Mouse (Mus musculus) left cerebral cortex, postnatal 4 days (tissue): Measurements from ENCODE around the gene N4bp2l1. TPM values are rescaled to one million over a fixed set of nuclear protein-coding genes. Genes with fewer than 3 reads are reported as not detected.
A peak's percentile ranks its signal among the peaks of the same experiment; 100 is the strongest.

Experiments used
- DNase-seq: peaks from one replicate; pipeline ENCODE4 v3.0.0-alpha.2; 2022
- intact Hi-C: fragments of 180-260 bp; cut with DNase I; formaldehyde crosslinking; loops from one replicate; pipeline ENCODE4 v1.15.1; 2025
- total RNA-seq, 2 experiments: library from RNA; stranded (reverse); gene quantifications; 2 replicates each; pipeline ENCODE4 v1.2.3; 2021

N4bp2l1 gene
- total RNA-seq, 2 experiments from 2014 or later = 18.9 to 20.8 TPM

DNA sequence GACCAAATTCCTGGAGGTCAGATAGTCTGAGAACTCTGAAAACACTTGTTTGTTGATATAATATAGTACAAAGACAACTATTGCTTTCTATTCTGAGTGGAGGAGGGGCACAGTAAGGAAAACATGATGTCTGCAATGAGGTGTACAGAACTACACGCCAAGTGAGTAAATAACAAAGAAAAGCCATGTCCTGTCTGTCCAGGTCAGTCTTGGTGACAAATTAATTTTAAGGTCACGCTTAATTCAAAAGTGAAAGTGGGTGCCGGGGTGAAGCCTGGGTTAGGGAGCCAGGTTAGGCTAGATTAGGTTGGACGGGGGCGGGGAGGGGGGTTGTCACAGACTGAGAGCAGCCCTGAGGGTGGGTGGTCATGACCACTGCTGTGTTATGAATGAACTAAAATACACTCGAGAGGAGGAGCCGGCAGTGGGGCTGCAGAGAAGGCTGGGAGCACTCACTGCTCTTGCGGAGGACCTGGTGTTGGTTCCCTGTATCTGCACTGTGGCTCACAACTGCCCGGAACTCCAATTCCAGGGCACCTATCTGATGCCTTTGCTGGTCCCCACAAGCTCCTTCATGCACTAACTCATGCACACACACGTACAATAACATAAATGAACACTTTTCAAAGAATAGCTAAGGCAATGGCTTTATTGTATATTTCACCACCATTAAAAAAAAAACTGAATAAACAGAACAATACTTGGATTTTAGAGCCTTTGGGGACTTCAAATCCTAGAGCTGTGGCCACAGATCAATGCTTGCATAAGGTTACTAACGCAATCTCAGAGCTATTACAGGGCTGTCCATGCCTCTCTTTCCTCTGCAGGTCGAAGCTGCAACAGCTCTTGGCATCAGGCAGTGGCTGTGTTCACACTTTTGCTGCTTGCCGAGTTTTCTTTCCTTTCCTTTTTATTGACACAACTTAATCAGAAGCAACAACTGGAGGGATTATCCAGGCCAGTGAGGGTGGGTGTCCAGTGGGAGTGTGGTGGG lies 2.6 kb upstream of the N4bp2l1 start:
- DNase-seq = no peak
- intact Hi-C loops = no loop called here

DNA sequence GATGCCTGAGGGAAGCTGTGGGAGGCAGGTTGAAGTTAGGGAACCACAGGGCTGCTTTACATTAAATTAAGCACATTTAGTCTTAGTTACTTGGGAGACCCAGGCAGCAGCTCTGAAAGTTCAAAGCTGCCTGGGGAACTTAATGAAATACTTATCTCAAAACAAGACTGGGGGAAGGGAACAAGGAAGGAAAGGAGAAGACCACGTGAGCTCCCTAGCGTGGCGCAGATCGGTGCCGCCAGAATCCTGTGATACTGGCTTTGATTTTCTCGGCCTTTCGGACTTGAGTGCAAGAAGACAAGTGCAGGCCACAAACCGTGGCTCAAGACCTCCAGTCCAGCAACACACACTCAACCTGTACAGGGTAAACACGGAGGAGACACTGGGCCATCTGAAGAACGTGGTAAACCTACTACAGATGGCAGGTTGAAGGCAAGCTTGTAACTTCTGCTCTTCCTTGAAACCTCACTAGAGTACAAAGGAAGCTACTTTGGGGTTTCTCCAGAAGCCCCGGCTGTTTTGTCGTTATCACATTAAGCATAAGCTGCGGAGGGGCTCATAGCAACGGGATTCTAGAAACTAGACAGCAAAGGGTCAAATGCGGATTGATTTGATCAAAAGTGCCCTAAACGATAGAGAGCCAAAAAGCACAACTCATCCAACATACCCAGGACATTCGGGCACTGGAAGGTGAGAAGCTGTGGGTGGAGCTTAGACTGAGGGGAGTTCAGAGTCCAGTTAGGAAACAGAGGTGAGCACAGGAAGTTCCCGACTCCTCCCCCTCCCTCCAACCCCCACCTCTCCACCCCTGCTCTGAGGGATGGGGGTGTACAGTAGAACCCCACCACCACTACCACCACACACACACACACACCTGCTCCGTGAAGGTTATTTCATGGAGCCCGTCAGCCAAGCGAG lies 1.5 kb upstream of the N4bp2l1 start:
- no peak for DNase-seq
- intact Hi-C loops = no loop called here

DNA sequence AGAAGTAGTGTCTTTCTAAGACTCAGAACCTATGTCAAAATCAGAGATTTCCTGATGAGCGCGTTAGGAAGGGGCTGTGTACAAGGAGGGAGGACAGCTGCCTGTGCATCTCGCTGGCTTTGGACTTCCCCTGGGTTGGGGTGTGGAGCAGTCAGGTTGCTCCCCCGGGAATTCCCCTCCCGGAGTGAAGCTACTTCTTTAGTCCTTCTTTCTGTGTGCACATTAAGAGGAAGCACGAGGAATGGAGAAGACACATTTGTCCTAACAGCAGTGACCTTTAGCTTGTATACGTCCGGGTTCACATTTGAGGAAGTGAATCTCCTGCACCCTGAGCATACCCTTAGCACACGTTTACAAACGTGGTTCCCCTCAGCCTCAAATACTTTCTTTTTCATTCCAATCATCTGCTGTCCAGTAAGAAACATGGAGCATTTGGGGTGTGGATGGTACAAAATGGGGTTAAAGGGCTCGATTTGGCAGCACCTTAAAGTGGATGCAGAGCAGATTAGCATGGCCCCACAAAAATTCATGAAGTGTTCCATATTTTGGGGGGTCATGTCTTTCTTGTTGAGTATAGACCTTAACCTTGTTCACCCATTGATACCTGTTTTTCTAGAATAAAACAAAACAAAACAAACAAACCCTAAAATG lies 1.5 kb downstream of the N4bp2l1 start:
- no peak for DNase-seq
- intact Hi-C loops = no loop called here

DNA sequence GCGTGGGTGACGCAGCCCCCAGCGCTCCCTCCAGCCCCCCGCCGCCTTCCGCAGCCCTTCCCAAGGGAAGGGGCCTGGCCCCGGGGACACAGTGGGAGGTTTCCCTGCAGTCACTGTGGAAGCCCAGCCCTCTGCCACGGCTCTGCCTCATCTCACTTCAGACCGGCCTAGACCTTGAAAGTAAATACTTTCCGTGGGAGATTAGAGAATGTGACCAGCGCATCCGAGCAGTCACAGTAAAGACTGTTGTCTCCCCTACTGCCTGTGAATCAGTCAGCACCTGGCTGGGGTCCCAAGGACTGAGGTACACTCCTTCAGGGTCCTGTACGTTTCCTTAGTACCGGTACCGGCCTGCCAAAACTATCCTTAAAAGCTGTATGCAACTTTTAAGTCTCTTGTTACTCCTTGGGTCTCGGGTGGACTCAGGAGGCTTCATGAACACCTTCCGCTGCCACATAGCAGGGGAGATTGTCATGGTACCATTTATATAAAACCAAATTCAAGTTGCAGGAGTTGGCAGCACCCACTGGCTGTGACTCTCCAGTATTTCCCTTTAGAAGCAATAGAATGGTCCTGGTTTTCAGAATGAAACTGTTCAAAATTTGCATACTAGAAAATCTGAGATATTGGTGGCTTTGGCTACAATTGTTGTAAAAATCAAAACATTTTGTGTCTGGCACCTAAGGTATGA lies 2.2 kb downstream of the N4bp2l1 start:
- intact Hi-C loops = no loop called here
- peak; percentile 27 for DNase-seq

DNA sequence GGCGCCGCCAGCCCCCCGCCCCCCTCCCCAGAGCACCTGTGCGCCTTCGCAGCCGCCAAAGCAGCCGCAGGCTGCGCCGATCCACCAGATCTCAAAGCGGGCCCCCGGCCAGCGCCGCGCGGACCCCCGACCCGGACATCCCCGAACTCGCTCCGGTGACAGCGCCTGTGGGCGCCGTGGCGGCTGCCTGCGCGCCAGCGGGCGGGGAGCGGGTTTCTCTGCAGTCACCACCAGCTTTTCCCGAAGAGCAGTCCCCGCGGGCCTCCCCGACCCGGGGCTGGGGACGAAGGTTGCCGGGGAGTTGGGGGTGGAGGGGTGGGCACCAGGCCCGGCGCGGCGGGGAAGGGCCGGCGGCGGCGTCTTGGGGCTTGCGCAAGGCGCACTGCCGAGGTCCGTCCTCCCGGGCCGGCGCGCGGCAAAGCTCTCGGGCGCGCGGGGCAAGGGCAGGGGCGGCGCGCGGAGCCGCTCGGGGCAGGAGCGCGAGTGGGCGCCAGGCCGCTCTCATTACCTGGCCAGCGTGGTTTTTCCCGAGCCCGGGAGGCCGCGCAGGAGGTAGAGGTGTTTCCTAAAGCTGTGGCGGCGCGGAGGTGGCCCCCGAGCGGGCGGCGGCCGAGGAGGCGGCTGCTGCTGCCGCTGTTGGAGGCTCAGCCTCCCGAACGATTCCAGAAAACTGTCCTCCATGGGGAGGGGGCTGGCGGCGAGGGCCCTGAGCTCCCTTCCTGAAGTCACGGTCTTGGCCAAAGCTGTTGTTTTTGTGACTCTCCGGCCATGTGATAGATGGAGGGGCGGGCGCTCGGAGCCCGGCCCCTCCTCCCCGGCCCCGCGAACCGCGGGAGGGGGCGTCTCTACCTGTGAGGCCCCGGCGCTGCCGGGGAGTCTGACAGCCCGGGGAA lies 3.0 kb downstream of the N4bp2l1 start:
- intact Hi-C loops = no loop called here
- peak; percentile 60 for DNase-seq

DNA sequence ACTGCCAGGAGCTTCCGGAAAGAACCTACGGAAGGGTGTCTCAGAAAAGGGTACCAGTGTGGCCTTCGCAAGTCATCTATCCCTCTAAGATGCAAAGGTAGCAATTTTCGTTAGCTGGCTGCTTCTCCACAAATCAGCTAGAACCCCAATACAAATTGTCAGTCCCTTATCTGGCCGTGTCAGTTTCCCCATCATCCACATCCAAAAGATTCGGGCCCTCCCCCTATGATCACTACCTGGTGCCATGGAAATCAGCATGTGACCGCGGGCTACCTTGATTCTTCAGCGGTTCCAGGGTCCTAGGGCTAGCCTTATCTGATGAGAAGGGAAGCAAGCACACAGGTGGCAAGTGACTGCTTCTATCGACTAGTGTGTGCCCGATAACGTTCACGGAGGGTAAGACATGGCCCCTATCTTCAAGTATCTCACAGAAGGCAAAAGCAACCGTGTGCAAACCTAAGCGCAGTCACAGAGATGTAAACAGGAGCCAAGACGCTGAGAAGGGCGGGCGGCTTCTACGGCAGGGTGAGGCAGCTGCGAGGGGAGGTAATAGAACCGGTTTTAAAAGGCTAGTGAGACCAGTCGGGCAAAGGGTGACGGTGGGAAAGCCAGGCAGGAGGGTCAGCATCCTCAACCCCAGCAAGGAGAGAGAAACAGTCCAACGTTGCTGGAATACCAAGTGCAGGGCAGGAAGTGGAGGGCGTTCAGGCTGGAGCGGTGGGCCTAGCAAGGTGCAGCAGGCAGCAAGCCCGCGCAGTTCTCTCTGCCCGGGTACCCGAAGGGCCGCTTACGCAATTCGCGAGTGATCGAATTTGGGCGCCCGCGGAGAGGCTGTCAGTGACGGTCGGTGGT lies 3.9 kb downstream of the N4bp2l1 start:
- peak; percentile 32 for DNase-seq
- intact Hi-C loops = no loop called here

DNA sequence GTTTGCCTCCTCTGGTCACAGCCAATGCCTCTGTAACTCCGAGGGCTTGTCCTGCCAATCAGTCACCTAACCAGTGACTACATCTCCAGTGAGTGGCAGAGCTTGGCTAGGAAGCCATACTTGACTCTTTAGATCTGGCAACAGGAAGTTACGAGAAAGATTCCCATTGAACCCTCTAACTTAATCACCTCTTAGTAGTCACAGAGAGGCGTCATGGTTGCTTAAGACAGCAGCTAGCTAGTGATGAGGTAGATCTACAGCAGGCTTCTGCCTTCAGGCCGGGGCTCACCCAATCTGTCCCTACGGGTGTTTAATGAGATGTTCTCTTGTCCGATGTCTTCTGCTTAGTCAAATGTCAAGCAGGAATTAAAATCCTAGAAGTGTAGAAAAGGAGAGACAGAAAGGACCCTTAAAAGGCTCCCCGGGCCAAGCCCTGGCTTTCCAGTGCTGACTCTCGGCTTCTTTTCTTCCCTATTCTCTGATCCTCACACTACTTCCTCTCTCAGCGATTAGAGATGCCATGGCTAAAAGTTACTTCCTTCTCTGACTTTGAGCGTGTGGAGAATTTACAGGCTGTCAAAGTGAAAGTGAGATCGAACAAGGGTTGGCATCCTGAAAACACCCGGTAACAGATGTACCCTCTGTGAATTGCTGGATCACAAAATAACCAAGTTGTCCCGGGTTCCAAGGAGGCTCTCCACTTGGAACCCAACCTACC lies 4.6 kb downstream of the N4bp2l1 start:
- intact Hi-C loops = no loop called here
- no peak for DNase-seq

DNA sequence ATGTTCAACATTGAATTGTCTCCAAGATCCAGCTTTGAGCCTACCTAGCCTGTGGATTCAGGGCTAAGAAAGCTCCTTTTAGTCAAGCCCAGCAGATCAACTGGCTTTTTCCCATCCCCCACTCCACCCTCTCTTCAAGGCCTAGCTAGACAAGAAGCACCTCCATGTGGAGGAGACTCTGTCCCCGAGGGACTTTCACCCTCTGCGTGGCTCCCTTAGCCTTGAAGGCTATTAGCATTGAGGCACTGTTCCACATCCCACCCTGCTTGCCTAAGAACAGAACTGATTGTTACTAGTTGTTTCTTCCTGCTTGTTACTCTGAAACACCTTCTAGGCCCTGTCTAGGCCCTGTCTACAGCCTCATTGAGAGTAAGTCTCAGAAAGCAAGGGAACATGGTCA lies 7.0 kb downstream of the N4bp2l1 start:
- intact Hi-C loops = no loop called here
- no peak for DNase-seq

DNA sequence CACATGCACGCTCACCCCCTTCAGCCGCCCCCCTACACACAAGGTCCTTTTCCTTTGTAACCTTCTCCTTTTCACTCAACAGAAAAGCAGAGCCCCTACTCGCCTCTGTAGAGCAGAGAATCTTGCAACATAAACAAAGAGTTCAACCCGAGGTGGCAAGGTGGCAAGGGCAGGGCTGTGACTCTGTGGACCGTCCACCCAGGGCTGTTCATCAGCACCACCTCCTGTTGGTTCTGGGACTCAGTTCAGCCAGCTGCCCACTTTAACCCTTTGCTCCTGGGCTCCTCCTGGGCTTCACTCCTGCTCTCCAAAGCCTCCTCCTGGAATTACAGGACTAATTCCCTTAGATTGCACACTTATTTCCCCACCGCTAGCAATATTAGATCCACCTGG lies 12.7 kb downstream of the N4bp2l1 start:
- intact Hi-C loops = no loop called here
- DNase-seq = no peak

DNA sequence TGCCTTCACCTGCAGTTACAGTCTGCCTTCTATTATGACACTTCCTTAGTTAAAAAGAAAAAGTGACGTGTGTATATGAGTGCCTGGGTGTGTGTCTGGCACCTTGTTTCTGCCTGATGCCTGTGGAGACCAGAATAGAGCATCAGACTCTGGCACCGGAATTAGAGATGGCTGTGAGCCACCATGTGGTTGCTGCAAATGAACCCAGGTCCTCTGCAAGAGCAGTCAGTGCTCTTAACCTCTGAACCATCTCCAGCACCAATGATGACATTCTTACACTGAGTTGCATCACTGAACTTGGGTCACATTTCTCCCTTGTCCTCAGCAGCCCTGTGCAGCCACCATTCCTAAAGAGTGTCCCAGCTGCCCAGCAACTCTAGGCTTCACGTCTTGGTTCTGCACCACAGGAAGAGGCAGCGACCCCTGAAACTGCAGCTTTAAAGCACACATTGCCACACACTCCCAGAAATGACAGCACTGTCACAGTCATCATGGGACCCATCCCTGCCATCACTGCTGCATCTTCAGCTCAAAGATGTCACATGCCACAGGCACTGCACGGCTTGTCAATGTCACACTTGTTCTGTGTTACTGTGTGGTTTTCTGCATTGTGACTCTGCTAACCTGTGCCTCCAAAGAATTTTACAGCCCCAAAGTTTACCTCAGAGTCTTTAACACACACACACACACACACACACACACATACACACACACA lies 13.2 kb downstream of the N4bp2l1 start:
- intact Hi-C loops = no loop called here
- DNase-seq = no peak

DNA sequence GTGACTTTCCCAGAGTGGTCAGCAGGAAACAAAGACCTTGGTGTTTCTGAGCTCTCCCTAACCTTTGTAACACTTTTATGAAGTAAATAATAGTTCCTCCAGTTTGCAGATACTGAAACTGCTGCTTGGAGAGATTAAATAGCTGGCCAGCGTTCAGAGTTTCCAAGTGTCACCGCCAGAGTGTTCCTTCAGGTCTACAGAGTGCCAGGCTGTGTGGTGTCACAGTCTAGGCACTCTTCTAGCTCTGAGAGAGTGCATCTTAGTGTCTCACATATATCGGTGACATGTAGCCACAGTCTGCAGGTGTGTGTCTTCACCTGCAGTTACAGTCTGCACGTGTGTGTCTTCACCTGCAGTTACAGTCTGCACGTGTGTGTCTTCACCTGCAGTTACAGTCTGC lies 13.8 kb downstream of the N4bp2l1 start:
- intact Hi-C loops = no loop called here
- no peak for DNase-seq

DNA sequence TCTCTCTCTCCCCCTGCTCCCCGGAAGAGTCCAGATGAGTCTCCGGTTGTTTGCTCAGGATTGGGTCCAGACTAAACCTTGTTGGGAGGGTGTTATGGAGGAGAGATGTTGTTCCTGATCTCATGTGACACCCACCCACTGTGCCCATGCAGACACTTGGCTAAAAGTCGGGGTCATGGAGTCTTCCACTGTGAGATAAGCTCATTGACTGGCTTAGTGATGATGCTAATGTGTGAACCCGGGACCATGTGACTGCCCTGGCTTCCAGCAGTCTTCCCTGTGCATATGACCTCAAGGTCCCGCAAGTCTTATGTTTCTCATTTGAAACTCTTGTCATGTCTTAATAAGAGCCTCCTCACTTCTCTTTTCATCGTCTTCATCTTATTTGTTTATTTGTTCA lies 15.8 kb downstream of the N4bp2l1 start:
- intact Hi-C loops = no loop called here
- DNase-seq = peak; percentile 68

DNA sequence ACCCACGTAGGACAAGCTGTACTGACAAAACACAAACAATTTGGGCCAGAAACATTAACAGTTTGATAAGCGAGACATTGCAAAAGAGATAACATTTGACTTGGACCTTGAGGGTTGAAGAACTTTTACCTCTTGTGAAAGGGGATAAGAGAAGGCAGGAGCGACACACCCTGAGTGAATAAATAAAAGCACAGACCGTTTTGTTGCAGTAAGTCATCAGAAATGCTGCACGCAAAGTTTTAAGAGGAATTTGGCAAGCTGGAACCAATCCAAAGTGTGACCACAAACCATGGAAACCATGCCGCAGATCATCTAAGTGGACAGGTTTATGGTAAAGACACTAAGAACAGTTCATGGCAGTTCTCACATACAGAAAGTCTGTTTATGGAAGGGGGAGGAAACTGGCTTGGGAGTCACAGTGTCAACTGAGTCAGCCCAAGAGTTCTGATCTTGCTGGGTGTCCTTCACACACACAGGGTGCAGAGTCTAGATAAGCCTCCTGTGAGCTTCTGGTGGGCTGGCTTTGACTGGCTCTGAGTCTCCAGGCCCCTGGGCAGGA lies 18.3 kb downstream of the N4bp2l1 start:
- DNase-seq = no peak
- intact Hi-C loops = no loop called here

DNA sequence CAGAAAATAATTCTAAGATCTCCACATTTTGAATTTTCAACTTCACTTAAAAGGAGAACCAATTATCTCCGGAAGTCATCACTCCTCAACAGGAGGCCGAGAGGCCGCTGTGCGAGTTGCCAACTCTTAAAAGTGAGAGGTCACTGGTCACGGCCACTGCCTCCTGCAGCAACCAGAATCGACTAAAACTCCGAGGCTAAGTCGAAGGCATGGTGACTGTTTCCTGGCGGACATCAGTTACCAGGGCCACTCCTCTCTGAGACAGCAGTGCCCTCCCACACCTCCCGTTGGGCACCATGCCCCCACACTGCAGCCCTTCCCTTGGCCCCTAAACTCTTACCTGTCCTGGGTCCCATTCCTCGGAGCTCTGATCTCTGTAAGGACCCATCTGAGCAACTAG lies 20.2 kb downstream of the N4bp2l1 start:
- DNase-seq = no peak
- intact Hi-C loops = no loop called here

DNA sequence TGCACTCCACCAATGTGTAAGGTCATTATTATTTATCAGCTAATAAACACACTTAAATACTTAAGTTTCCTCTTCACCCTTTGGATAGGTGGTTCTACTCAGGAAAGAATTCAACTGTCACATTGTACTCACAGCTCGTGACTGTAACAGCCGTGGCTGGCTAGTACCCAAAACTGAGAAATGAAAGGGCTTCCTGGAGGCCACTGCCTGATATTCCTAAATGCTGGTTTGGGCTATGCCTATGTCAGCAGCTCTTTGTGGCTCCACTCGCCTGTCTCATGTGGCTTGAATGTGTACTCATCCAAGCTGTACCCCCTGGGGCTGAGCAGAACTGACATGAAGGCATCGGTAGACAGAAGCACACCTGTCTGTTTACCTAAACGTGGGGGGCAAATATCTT lies 22.1 kb downstream of the N4bp2l1 start:
- DNase-seq = no peak
- intact Hi-C loops = no loop called here

DNA sequence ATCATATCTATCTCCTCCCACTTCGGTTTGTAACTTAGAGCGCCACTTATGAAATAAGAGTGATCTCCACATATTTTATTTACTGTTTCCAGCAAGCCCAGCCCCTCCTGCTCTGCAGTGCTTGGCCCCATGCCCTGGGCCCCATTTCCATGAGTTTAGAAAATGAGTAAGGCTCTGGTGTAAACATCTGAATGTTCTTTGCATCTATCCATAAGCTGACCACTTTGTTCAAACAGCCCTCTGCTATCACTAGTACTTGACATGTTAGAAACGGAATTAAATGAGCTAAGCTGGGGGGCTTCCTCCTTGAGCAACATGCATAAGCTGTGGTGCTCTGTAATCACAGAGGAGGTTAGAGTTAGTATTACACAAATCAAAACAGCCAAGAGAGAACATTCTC lies 22.6 kb downstream of the N4bp2l1 start:
- intact Hi-C loops = no loop called here
- no peak for DNase-seq
